Comparison of ENCODE assay signal across 10 mouse cellular contexts in the genomic region with DNA sequence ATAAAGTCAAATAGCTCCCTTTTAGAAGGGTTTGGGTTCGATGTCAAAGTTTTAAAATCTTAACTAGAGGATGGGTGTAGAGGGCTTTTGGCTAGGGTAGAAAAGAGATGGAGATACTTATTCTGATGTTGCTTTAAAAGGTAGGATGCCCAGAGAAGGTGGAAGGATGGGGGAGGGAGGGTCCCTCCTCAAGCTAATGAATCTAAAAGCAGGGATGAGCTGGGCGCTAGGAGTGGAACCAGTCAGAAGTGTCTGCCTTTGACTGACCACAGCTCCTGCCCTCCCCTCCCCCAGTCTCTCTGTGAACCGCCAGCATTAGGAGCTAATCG.
A peak's percentile ranks its signal among the peaks of the same experiment; 100 is the strongest.
DNase-seq lines count a peak whose midpoint lies in the region; ATAC-seq and TF ChIP-seq lines count a peak whose summit lies in the region.
"Had no signal": no experiment of that assay in that cellular context is flagged by ENCODE, and none has a peak within 500 bp of the region (broad histone marks: within the 10 kb centered on the region; RNA-seq: fewer than 3 reads in every experiment).

No protein-coding gene starts in this region.

- no peak for ATAC-seq in liver, embryonic 13.5 days (ENCODE audit: low read depth)

- H3K36me3 ChIP-seq in heart, embryonic 10.5 days = no peaks in the 10 kb centered on the region
- no peaks in the 10 kb centered on the region for H3K36me3 ChIP-seq in thymus, adult 2 months (ENCODE audit: control insufficient read depth, insufficient read depth, low read length)
- H3K36me3 ChIP-seq in liver, embryonic 13.5 days = no peaks in the 10 kb centered on the region

- H3K4me2 ChIP-seq in liver, embryonic 13.5 days = peak overlapping the region; percentile 63

- no peak for TF ChIP-seq POLR2A in thymus, adult 2 months (IDR thresholded peaks at IDR 0.05; ENCODE audit: control insufficient read depth, extremely low read depth, insufficient read depth, low read length, poor library complexity)

- no peaks in the 10 kb centered on the region for H3K9me3 ChIP-seq in heart, embryonic 10.5 days
- H3K9me3 ChIP-seq in liver, embryonic 13.5 days (replicated peaks) = no peaks in the 10 kb centered on the region

- TF ChIP-seq CTCF in thymus, adult 2 months (IDR thresholded peaks at IDR 0.05; ENCODE audit: borderline replicate concordance, control insufficient read depth, extremely low read depth, insufficient read depth, low read length, poor library complexity) = no peak

- peak overlapping the region; percentile 51 for H3K4me3 ChIP-seq in heart, embryonic 10.5 days
- H3K4me3 ChIP-seq in thymus, adult 2 months (ENCODE audit: control insufficient read depth, insufficient read depth, low read length) = peak overlapping the region; percentile 46
- H3K4me3 ChIP-seq in liver, embryonic 13.5 days (replicated peaks) = peak overlapping the region; percentile 41

- H3K9ac ChIP-seq in liver, embryonic 13.5 days = peak overlapping the region; percentile 51

- peak overlapping the region; percentile 87 for H3K27ac ChIP-seq in heart, embryonic 10.5 days
- H3K27ac ChIP-seq in thymus, adult 2 months (ENCODE audit: control insufficient read depth, insufficient read depth, low read length) = peak overlapping the region; percentile 79
- no peak overlapping the region for H3K27ac ChIP-seq in liver, embryonic 13.5 days

- intact Hi-C loops in heart, postnatal 36 days (cut with DNase I) = no loop called here

- no peak for DNase-seq in heart, embryonic 10.5 days (ENCODE audit: low spot score)
- no peak for DNase-seq in heart, postnatal 36 days
- no peak for DNase-seq in thymus, adult 2 months
- no peak for DNase-seq in thymus, postnatal 0 days (ENCODE audit: low spot score)
- no peak for DNase-seq in liver, embryonic 13.5 days
- no peak for DNase-seq in urinary bladder, postnatal 14 days (ENCODE audit: low spot score)
- no peak for DNase-seq in right cerebral cortex, adult 2 months (ENCODE audit: low spot score in 2 of 2)
- DNase-seq in adrenal gland, adult 2 months = no peak
- DNase-seq: adrenal gland, adult 8-10 months; gastrocnemius, postnatal 10 days had no signal

- WGBS in heart, embryonic 10.5 days = 17% methylated on average over 4 of the region's 4 CpGs
- WGBS in thymus, adult 2 months = 41% methylated on average over 4 of the region's 4 CpGs
- WGBS in liver, embryonic 13.5 days (ENCODE audit: insufficient replicate concordance) = 19% methylated on average over 4 of the region's 4 CpGs

- H3K4me1 ChIP-seq in heart, embryonic 10.5 days = peaks cover 76% of the 10 kb centered on the region
- peaks cover 52% of the 10 kb centered on the region for H3K4me1 ChIP-seq in thymus, adult 2 months (replicated peaks; ENCODE audit: control insufficient read depth, insufficient read depth, low read length)
- H3K4me1 ChIP-seq in liver, embryonic 13.5 days (replicated peaks) = peaks cover 43% of the 10 kb centered on the region

- H3K27me3 ChIP-seq in heart, embryonic 10.5 days (ENCODE audit: insufficient read depth, poor library complexity, severe bottlenecking) = peaks cover 34% of the 10 kb centered on the region
- no peaks in the 10 kb centered on the region for H3K27me3 ChIP-seq in thymus, adult 2 months (ENCODE audit: control insufficient read depth, insufficient read depth, low read length)
- peaks cover 33% of the 10 kb centered on the region for H3K27me3 ChIP-seq in liver, embryonic 13.5 days
